Mouse (Mus musculus) lung, postnatal 0 days (tissue): ENCODE measurements at regions not wholly inside any gene's neighbourhood (a gene's known extent, or its start where the extent isn't known, plus 50 kb on each side); places are given as distances from the start of the nearest gene placed in this dataset.

Experiments
- CTCF ChIP-seq: IDR thresholded peaks from 2 replicates; pipeline ENCODE4 v1.5.1; 2016; ENCODE audit warnings: antibody characterized with exemption, mild to moderate bottlenecking
- EP300 ChIP-seq: IDR thresholded peaks from 2 replicates; pipeline ENCODE4 v1.6.1; 2016; ENCODE audit warnings: antibody characterized with exemption, mild to moderate bottlenecking, control low read depth

- TF ChIP-seq CTCF (no peak), EP300 (no peak)
Observed at GRCm38 (mm10) chrX:56269706-56270105, 57.0 kb upstream of the Gm773 start.
